Mouse (Mus musculus) midbrain, postnatal 0 days (tissue): ENCODE results near the gene Letm1. TPM values are rescaled to one million over a fixed set of nuclear protein-coding genes. Genes with fewer than 3 reads are reported as not detected.

Experiments used
- ATAC-seq: fragments of 200-750 bp; cut with Nextera tagmentation; 2 replicates; pipeline ENCODE4 v1.8.0; 2017; ENCODE audit warnings: moderate number of reproducible peaks, mild to moderate bottlenecking, moderate TSS enrichment, moderate library complexity; ENCODE audit not compliant: low FRiP score
- DNase-seq: peaks from one replicate; pipeline ENCODE4 v3.0.0-alpha.2; 2015; ENCODE audit warnings: low spot score
- H3K27ac ChIP-seq: fragments of 300-500 bp; sonication (generic); 2 replicates; pipeline ENCODE4 v1.5.1; 2014; ENCODE audit warnings: low read depth, mild to moderate bottlenecking, low read length, mixed read lengths
- H3K27me3 ChIP-seq: fragments of 300-500 bp; sonication (generic); 2 replicates; pipeline ENCODE4 v1.6.1; 2014; ENCODE audit warnings: low read length, control low read depth, mixed read lengths; ENCODE audit not compliant: insufficient read depth
- H3K36me3 ChIP-seq: fragments of 300-500 bp; sonication (generic); 2 replicates; pipeline ENCODE4 v1.6.1; 2014; ENCODE audit warnings: low read length, control low read depth, mixed read lengths; ENCODE audit not compliant: insufficient read depth
- H3K4me1 ChIP-seq: fragments of 300-500 bp; sonication (generic); 2 replicates; pipeline ENCODE4 v1.6.1; 2014; ENCODE audit warnings: mild to moderate bottlenecking, control low read depth, antibody characterized with exemption, low read length, mixed read lengths; ENCODE audit not compliant: insufficient read depth
- H3K4me2 ChIP-seq: fragments of 300-500 bp; sonication (generic); 2 replicates; pipeline ENCODE4 v1.6.1; 2014; ENCODE audit warnings: low read depth, mild to moderate bottlenecking, low read length, mixed read lengths; ENCODE audit not compliant: poor library complexity, severe bottlenecking
- H3K4me3 ChIP-seq: fragments of 300-500 bp; sonication (generic); 2 replicates; pipeline ENCODE4 v1.5.1; 2014; ENCODE audit warnings: low read depth, mild to moderate bottlenecking, low read length, moderate library complexity
- H3K9ac ChIP-seq: fragments of 300-500 bp; sonication (generic); replicated peaks from 2 replicates; pipeline ENCODE4 v1.6.1; 2014; ENCODE audit warnings: mild to moderate bottlenecking, low read length, moderate library complexity, mixed read lengths; ENCODE audit not compliant: poor library complexity, severe bottlenecking
- H3K9me3 ChIP-seq: fragments of 300-500 bp; sonication (generic); 2 replicates; pipeline ENCODE4 v1.6.1; 2016; ENCODE audit warnings: low read length, control low read depth
- CTCF ChIP-seq: IDR thresholded peaks from 2 replicates; pipeline ENCODE4 v1.5.1; 2016; ENCODE audit warnings: antibody characterized with exemption, mild to moderate bottlenecking
- WGBS: fragments of 180-500 bp; shearing (Covaris S2); extraction: QIAGEN DNeasy Blood & Tissue Kit; methylation state at CpG from one replicate; pipeline ENCODE4 v1.1.7; 2014; 5-methylcytosine and 5-hydroxymethylcytosine counted together
- polyA plus RNA-seq: library from polyadenylated mRNA; unstranded; fragments of >200 nt; fragmentation: Nextera tagmentation; extraction: Ambion mirVana; gene quantifications from 2 replicates; pipeline ENCODE4 v1.2.1, GENCODE M21; 2015
- total RNA-seq: library from RNA; depleted of rRNA; stranded (reverse); fragments of >200 nt; gene quantifications from 2 replicates; pipeline ENCODE4 v1.2.3, GENCODE M21; 2014

Letm1 gene
- total and polyA plus RNA-seq, 2 experiments from 2014 or later: 61.7 to 78.2 TPM

DNA sequence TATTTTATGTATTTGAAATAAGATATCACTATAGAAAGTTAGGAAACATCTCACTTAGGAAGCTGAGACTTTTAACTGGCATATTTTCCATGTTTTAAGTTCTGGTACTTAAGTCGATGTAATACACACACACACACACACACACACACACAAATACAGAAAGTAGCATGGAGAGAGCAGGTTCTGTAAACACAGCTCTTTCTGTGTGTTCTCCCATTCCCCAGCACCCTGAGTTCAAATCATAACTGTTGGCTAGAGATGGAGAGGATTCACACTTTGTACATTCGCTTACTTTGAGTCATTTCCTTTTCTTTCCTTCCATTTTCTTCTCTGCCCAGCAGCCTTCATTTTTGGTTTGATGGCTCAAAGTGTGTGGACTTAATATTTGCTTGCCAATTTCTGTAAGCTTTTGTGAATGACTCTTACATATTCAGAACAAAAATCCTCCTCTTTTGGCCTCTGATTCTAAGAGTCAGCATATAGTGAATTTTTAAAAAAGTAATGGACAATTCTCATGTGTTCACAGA, 39.3 kb upstream of the Letm1 start:
- no peaks in the 10 kb centered on the region for H3K9me3 ChIP-seq
- H3K4me3 ChIP-seq: peak overlapping the region; percentile 99
- DNase-seq: no peak
- no peak overlapping the region for H3K27ac ChIP-seq
- no peaks in the 10 kb centered on the region for H3K36me3 ChIP-seq
- no peak for TF ChIP-seq CTCF
- peak overlapping the region; percentile 99; the same call in 1 of the 2 replicates for H3K9ac ChIP-seq
- peak overlapping the region; percentile 85 for H3K4me2 ChIP-seq
- ATAC-seq: no peak
- peaks cover 10% of the 10 kb centered on the region for H3K4me1 ChIP-seq
- H3K27me3 ChIP-seq: no peaks in the 10 kb centered on the region
- 27% methylated on average over 2 of the region's 2 CpGs for WGBS

DNA sequence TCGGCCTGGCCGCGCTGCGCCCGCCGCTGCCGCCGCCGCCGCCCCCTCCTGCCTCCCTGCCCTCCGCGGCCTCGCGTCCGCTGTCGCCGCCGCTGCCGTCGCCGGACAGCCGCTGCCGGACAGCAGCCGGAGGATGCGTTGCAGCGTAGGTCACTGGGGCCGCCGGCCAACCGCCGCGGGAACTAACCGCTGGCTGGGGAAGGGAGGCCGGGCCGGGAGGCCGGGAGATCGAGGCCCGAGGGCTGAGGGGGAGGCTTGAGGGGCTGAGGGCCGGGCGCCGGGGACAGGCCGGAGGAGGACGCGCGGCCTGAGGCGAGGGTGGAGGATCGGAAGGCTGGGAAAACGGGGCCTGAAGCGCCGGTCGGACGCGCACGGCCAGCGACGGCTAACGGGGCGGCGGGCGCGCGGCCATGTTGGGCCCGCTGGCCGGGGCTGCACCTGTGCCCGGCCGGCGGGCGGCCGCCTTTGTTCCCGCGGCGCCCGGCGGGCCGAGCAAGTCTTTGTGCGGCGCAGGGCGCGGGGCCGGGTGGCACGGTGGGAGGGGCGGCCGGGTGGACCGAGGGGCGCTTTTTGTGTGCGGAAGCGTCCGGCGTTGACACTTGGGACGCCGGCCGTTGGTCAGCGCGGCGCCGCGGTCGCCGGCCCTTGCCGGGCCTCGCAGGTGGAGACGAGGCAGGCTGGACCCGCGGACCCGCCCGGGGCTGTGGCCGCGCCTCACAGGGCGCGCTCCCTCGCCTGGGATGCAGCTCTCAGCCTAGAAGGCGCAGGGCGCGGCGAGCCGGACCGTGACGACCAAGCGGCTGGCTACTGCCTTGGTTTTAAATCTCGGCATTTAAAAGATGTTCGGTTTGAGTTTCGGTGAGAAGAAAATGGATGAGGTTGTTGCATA, 38.4 kb upstream of the Letm1 start:
- Histone ChIP-seq H3K4me1 (peaks cover 10% of the 10 kb centered on the region), H3K4me3 (peak overlapping the region; percentile 99), H3K4me2 (peak overlapping the region; percentile 85), H3K27ac (peak overlapping the region; percentile 100), H3K27me3 (no peaks in the 10 kb centered on the region), H3K36me3 (no peaks in the 10 kb centered on the region), H3K9me3 (no peaks in the 10 kb centered on the region), H3K9ac (peak overlapping the region; percentile 99)
- TF ChIP-seq CTCF: no peak
- WGBS: under 1% methylated on average over 95 of the region's 121 CpGs
- DNase-seq: peak; percentile 40
- peak; percentile 35 for ATAC-seq

DNA sequence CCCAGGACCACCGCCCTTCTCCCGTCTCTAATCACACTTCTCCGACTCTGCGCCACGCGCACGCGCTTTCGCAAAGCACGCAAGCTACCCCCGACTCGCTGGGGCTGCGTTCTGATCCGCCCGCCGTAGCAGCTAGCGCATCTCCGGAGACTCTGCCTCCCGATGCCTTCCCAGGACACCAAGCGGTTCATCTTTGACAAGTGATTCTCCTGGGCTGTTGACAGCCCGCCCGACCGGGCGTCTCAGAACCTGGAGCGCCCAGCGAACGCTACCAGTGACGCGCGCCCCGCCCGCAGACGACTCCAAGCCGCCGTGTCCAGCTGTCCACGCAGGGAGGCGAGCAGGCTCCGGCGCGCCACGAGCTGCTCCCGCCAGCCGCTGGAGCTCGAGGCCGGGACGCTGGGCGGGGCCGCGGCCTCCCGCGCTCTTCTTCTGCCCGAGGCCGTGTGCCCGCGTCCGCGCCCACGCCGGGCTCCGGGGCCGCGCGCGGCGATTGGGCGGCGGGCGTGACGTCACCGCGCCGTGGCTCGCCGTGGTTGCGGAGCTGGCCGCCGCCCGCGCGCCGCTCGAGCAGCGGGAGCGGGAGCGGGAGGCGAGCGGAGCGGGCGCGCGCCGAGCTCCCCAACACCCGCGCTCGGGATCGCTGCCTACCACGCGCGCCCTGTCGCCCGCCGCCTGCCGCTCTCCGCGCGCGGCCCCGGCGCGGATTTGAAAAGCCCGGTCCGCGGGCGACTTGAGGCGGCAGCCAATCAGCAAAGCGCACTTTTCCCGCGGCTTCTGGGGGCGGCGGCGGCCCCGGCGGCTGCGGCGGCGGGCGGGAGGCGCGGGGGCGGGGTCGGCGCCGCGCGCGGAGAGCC, 37.5 kb upstream of the Letm1 start, which contains the start of gene Nsd2:
Gene Nsd2 (plus strand): TSS at position 850 of the 857 bp plus-strand sequence.
- Histone ChIP-seq H3K9me3 (no peaks in the 10 kb centered on the region), H3K4me3 (peak within 1 kb of the TSS; percentile 99), H3K4me2 (peak within 1 kb of the TSS; percentile 85), H3K27me3 (no peaks in the 10 kb centered on the region), H3K9ac (peak within 1 kb of the TSS; percentile 99), H3K4me1 (peaks cover 10% of the 10 kb centered on the region), H3K27ac (peak within 1 kb of the TSS; percentile 100), H3K36me3 (no peaks in the 10 kb centered on the region)
- ATAC-seq (peak; percentile 88), DNase-seq (peak; percentile 98)
- no peak for TF ChIP-seq CTCF
- under 1% methylated on average over 76 of the region's 136 CpGs for WGBS

DNA sequence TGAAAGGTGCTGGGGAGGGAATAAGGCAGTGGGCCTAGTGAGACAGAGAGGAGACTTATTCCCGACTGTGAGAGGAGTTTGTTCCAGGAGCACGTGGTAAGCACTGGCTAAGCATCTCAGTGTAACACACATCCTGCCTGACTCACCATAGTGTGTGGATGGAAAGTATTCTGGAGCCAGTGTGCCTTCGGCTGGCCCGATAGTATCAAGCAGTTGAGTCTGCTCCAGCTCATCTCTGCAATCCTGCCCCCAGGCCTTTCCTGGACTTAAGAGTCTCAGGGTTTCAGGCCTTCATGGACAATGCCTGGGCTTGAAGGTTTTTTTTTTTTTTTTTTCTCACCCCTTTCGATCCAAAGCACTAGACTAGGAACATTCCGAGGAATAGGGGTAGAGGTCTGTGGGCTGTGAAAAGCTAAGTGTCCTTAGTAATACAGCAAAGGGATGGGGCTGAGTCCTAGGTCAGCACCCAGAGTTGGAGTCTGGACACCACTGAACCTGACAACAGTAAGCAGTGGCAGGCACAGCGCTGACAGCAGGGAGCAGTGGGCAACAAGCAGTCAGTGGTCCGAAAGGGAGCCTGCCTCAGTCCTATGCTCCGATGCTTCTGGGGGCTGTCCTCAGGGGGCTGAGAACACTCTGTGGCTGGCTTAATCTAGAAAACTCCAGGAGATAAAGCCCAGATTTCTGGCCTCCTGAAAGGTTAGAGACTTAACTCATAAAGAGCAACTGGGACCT, 36.7 kb upstream of the Letm1 start:
- H3K4me1 ChIP-seq: peaks cover 10% of the 10 kb centered on the region
- DNase-seq (peak; percentile 7), ATAC-seq (peak; percentile 28; the same call in 1 of the 2 replicates)
- peak overlapping the region; percentile 80 for H3K9ac ChIP-seq
- H3K9me3 ChIP-seq: no peaks in the 10 kb centered on the region
- WGBS: 8% methylated on average over 9 of the region's 9 CpGs
- no peak for TF ChIP-seq CTCF
- peak overlapping the region; percentile 100 for H3K27ac ChIP-seq
- peak overlapping the region; percentile 85 for H3K4me2 ChIP-seq
- H3K27me3 ChIP-seq: no peaks in the 10 kb centered on the region
- no peaks in the 10 kb centered on the region for H3K36me3 ChIP-seq
- H3K4me3 ChIP-seq: peak overlapping the region; percentile 99

DNA sequence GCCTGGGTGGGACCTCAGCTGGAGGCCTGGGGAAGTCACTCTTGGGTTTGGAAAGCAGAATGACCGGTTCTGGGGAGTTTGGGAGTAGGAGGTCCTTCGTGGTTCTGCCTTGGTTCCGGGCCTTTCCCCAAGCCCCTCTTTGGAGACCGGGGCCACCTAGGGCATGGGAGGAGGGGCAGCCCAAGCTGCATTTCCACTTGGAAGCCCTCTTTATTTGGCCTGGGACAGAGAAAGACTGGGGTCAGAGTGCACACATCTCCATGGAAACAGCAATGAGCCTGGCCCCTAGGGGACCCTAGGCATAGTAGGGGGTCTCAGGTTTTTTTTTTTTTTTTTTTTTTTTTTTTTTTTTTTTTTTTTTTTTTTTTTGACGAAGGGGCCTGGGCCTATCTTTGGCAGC, 35.5 kb upstream of the Letm1 start:
- H3K4me2 ChIP-seq: no peak overlapping the region
- H3K9ac ChIP-seq: no peak overlapping the region
- no peak for TF ChIP-seq CTCF
- H3K4me1 ChIP-seq: peaks cover 5% of the 10 kb centered on the region; the same call in 1 of the 2 replicates
- WGBS: 5% methylated on average over 5 of the region's 5 CpGs
- DNase-seq (no peak), ATAC-seq (no peak)
- no peaks in the 10 kb centered on the region for H3K27me3 ChIP-seq
- no peaks in the 10 kb centered on the region for H3K36me3 ChIP-seq
- no peaks in the 10 kb centered on the region for H3K9me3 ChIP-seq
- no peak overlapping the region for H3K27ac ChIP-seq
- no peak overlapping the region for H3K4me3 ChIP-seq
